Mouse (Mus musculus) liver, postnatal 0 days (tissue): ENCODE data around the gene Ubl5. TPM values are rescaled to one million over a fixed set of nuclear protein-coding genes. Genes with fewer than 3 reads are reported as not detected.
A peak's percentile ranks its signal among the peaks of the same experiment; 100 is the strongest.

Source experiments
- ATAC-seq: fragments of 200-750 bp; cut with Nextera tagmentation; 2 replicates; pipeline ENCODE4 v1.8.0; 2017; ENCODE audit warnings: mild to moderate bottlenecking, moderate library complexity
- DNase-seq: peaks from one replicate; pipeline ENCODE4 v3.0.0-alpha.2; 2016
- H3K27ac ChIP-seq: fragments of 300-500 bp; sonication (generic); 2 replicates; pipeline ENCODE4 v1.5.1; 2014; ENCODE audit warnings: antibody characterized with exemption, moderate library complexity, mild to moderate bottlenecking, low read depth
- H3K27me3 ChIP-seq: fragments of 300-500 bp; sonication (generic); 2 replicates; pipeline ENCODE4 v1.6.1; 2014; ENCODE audit warnings: low read length, control low read depth, mixed read lengths; ENCODE audit not compliant: insufficient read depth
- H3K36me3 ChIP-seq: fragments of 300-500 bp; sonication (generic); replicated peaks from 2 replicates; pipeline ENCODE4 v1.6.1; 2014; ENCODE audit warnings: mild to moderate bottlenecking, control low read depth, low read length, moderate library complexity, mixed read lengths; ENCODE audit not compliant: insufficient read depth
- H3K4me1 ChIP-seq: fragments of 300-500 bp; sonication (generic); 2 replicates; pipeline ENCODE4 v1.6.1; 2014; ENCODE audit warnings: antibody characterized with exemption, mild to moderate bottlenecking, control low read depth; ENCODE audit not compliant: insufficient read depth
- H3K4me2 ChIP-seq: fragments of 300-500 bp; sonication (generic); 2 replicates; pipeline ENCODE4 v1.6.1; 2014; ENCODE audit warnings: low read depth, mild to moderate bottlenecking, low read length, moderate library complexity, mixed read lengths
- H3K4me3 ChIP-seq: fragments of 300-500 bp; sonication (generic); 2 replicates; pipeline ENCODE4 v1.5.1; 2014; ENCODE audit warnings: low read depth, low read length
- H3K9ac ChIP-seq: fragments of 300-500 bp; sonication (generic); replicated peaks from 2 replicates; pipeline ENCODE4 v1.6.1; 2014; ENCODE audit warnings: mild to moderate bottlenecking, moderate library complexity
- H3K9me3 ChIP-seq: fragments of 300-500 bp; sonication (generic); 2 replicates; pipeline ENCODE4 v1.6.1; 2016; ENCODE audit warnings: mild to moderate bottlenecking, control low read depth, low read length, mixed read lengths
- CTCF ChIP-seq: sonication (generic); IDR thresholded peaks from 2 replicates; pipeline ENCODE4 v1.5.1; 2016; ENCODE audit warnings: antibody characterized with exemption, low read depth
- EP300 ChIP-seq: IDR thresholded peaks from 2 replicates; pipeline ENCODE4 v1.6.1; 2016; ENCODE audit warnings: antibody characterized with exemption, low read depth, mild to moderate bottlenecking
- WGBS: fragments of 180-500 bp; shearing (Covaris S2); extraction: QIAGEN DNeasy Blood & Tissue Kit; methylation state at CpG from one replicate; pipeline ENCODE4 v1.1.7; 2014; ENCODE audit not compliant: insufficient replicate concordance; 5-methylcytosine and 5-hydroxymethylcytosine counted together
- polyA plus RNA-seq: library from polyadenylated mRNA; unstranded; fragments of >200 nt; fragmentation: Nextera tagmentation; extraction: Ambion mirVana; gene quantifications from 2 replicates; pipeline ENCODE4 v1.2.1, GENCODE M21; 2015

Ubl5 gene
- polyA plus RNA-seq, 1 experiment from 2014 or later = 257 TPM

GRCm38 (mm10) chr9:20663956-20664355 is 21.3 kb downstream of the Ubl5 start:
- Histone ChIP-seq H3K27me3 (no peaks in the 10 kb centered on the region), H3K36me3 (peaks cover 44% of the 10 kb centered on the region)
- WGBS = 88% methylated on average over 2 of the region's 2 CpGs

GRCm38 (mm10) chr9:20664366-20664765 is 21.7 kb downstream of the Ubl5 start:
- H3K4me2 ChIP-seq = no peak overlapping the region
- no peak for TF ChIP-seq CTCF
- TF ChIP-seq EP300 = no peak
- no peaks in the 10 kb centered on the region for H3K4me1 ChIP-seq
- ATAC-seq (no peak), DNase-seq (no peak)
- no peak overlapping the region for H3K4me3 ChIP-seq
- no peak overlapping the region for H3K9ac ChIP-seq
- no peaks in the 10 kb centered on the region for H3K27me3 ChIP-seq
- WGBS = 85% methylated on average over 2 of the region's 2 CpGs
- H3K27ac ChIP-seq = no peak overlapping the region
- no peaks in the 10 kb centered on the region for H3K9me3 ChIP-seq
- H3K36me3 ChIP-seq = peaks cover 41% of the 10 kb centered on the region

More at GRCm38 (mm10) chr9:20663956-20664355, 21.3 kb downstream of the Ubl5 start:
- no peak overlapping the region for H3K4me3 ChIP-seq
- DNase-seq (no peak), ATAC-seq (no peak)
- no peak overlapping the region for H3K27ac ChIP-seq
- H3K4me1 ChIP-seq = no peaks in the 10 kb centered on the region
- H3K9me3 ChIP-seq = no peaks in the 10 kb centered on the region
- H3K4me2 ChIP-seq = no peak overlapping the region
- H3K9ac ChIP-seq = no peak overlapping the region
- TF ChIP-seq CTCF = no peak
- TF ChIP-seq EP300 = no peak

GRCm38 (mm10) chr9:20664982-20665637 is 22.4 kb downstream of the Ubl5 start:
- Histone ChIP-seq H3K4me1 (no peaks in the 10 kb centered on the region), H3K4me3 (no peak overlapping the region), H3K36me3 (peaks cover 33% of the 10 kb centered on the region), H3K27me3 (no peaks in the 10 kb centered on the region), H3K9ac (no peak overlapping the region), H3K9me3 (no peaks in the 10 kb centered on the region), H3K4me2 (no peak overlapping the region), H3K27ac (no peak overlapping the region)
- ATAC-seq = no peak
- WGBS = 78% methylated on average over 5 of the region's 5 CpGs
- TF ChIP-seq EP300 (no peak), CTCF (no peak)
- DNase-seq = no peak

- H3K4me2 ChIP-seq = no peak overlapping the region
Measured at GRCm38 (mm10) chr9:20665925-20666324, 23.2 kb downstream of the Ubl5 start.

GRCm38 (mm10) chr9:20666510-20667034 is 23.9 kb downstream of the Ubl5 start:
- no peaks in the 10 kb centered on the region for H3K27me3 ChIP-seq
- no peak overlapping the region for H3K4me3 ChIP-seq
- 9% methylated on average over 7 of the region's 7 CpGs for WGBS
- H3K4me2 ChIP-seq = no peak overlapping the region
- H3K27ac ChIP-seq = no peak overlapping the region
- H3K36me3 ChIP-seq = peaks cover 23% of the 10 kb centered on the region
- ATAC-seq (peak; percentile 48), DNase-seq (no peak)
- H3K4me1 ChIP-seq = no peaks in the 10 kb centered on the region
- no peaks in the 10 kb centered on the region for H3K9me3 ChIP-seq
- no peak for TF ChIP-seq CTCF
- no peak for TF ChIP-seq EP300
- no peak overlapping the region for H3K9ac ChIP-seq

More at GRCm38 (mm10) chr9:20665925-20666324, 23.2 kb downstream of the Ubl5 start:
- Histone ChIP-seq H3K9me3 (no peaks in the 10 kb centered on the region), H3K27ac (no peak overlapping the region), H3K36me3 (peaks cover 29% of the 10 kb centered on the region), H3K4me3 (no peak overlapping the region), H3K27me3 (no peaks in the 10 kb centered on the region), H3K9ac (no peak overlapping the region), H3K4me1 (no peaks in the 10 kb centered on the region)
- DNase-seq (no peak), ATAC-seq (no peak)
- TF ChIP-seq CTCF (no peak), EP300 (no peak)
- WGBS = 48% methylated on average over 8 of the region's 8 CpGs

GRCm38 (mm10) chr9:20668065-20668464 is 25.4 kb downstream of the Ubl5 start:
- TF ChIP-seq CTCF = no peak
- no peak for TF ChIP-seq EP300

More at GRCm38 (mm10) chr9:20668065-20668464, 25.4 kb downstream of the Ubl5 start:
- no peaks in the 10 kb centered on the region for H3K9me3 ChIP-seq
- H3K4me1 ChIP-seq = no peaks in the 10 kb centered on the region
- no peak overlapping the region for H3K9ac ChIP-seq
- H3K27me3 ChIP-seq = no peaks in the 10 kb centered on the region
- 86% methylated on average over 22 of the region's 22 CpGs for WGBS
- peaks cover 12% of the 10 kb centered on the region for H3K36me3 ChIP-seq
- no peak overlapping the region for H3K4me2 ChIP-seq
- no peak overlapping the region for H3K27ac ChIP-seq
- no peak overlapping the region for H3K4me3 ChIP-seq
- DNase-seq (no peak), ATAC-seq (no peak)
